Mouse (Mus musculus): ENCODE measurements around the gene Hist1h2ae. TPM values are rescaled to one million over a fixed set of nuclear protein-coding genes. Genes with fewer than 3 reads are reported as not detected.

The Hist1h2ae gene
- polyA plus RNA-seq, 2 experiments, result 10.8 to 151 TPM

GRCm38 (mm10) chr13:23524654-23525053 lies 46.4 kb downstream of the Hist1h2ae start:
- TF ChIP-seq CTCF (IDR thresholded peaks at IDR 0.05; ENCODE audit: low read depth) (peak; percentile 94), EP300 (IDR thresholded peaks at IDR 0.05; ENCODE audit: low read depth) (no peak)
- 9% methylated on average over 5 of the region's 5 CpGs for WGBS (ENCODE audit: insufficient replicate concordance)
- ATAC-seq (ENCODE audit: insufficient read depth), result no peak
- H3K36me3 ChIP-seq (replicated peaks; ENCODE audit: control insufficient read depth, insufficient read depth, low read depth), result no peaks in the 10 kb centered on the region
- no peaks in the 10 kb centered on the region for H3K9me3 ChIP-seq (ENCODE audit: control insufficient read depth, low read length)
- H3K9ac ChIP-seq (replicated peaks), result no peak overlapping the region
- H3K4me3 ChIP-seq (ENCODE audit: insufficient read depth in 1 of 2, low read depth in 2 of 2, low read length in 2 of 2), result no peak overlapping the region
- H3K27me3 ChIP-seq (ENCODE audit: control insufficient read depth, insufficient read depth, low read length), result no peaks in the 10 kb centered on the region
- peak overlapping the region; percentile 26 for H3K4me2 ChIP-seq (ENCODE audit: low read depth)
- DNase-seq (ENCODE audit: low read depth in 3 of 3, low spot score in 3 of 3), result peak; percentile 73 to 77 (median 76)
- H3K27ac ChIP-seq, result no peak overlapping the region
- peaks cover 12 to 23% of the 10 kb centered on the region in 2 experiments for H3K4me1 ChIP-seq (replicated peaks; ENCODE audit: control insufficient read depth in 2 of 2, insufficient read depth in 2 of 2, low read length in 1 of 2)

DNA sequence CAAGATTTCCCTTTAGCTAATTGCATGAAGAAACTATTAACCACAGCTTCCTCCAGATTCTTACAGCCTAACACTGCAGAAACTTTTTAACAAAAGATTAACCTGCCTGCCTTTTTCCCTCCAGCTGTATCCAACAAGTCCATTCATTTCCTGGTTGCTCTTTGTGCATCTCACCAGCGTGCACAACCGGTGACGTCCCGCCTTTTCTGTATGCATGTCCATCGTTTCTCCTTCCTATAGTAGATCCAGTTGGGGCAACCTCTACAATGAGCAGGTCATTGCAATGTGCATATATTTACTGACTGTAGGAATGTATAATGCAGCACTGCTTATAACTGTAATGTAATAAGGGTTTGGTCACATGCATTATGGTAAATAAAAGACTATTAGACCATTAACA lies 47.0 kb downstream of the Hist1h2ae start:
- H3K4me2 ChIP-seq (ENCODE audit: low read depth), result no peak overlapping the region
- no peaks in the 10 kb centered on the region for H3K36me3 ChIP-seq (replicated peaks; ENCODE audit: control insufficient read depth, insufficient read depth, low read depth)
- H3K27ac ChIP-seq, result no peak overlapping the region
- no peaks in the 10 kb centered on the region for H3K9me3 ChIP-seq (ENCODE audit: control insufficient read depth, low read length)
- peaks cover 12 to 24% of the 10 kb centered on the region in 2 experiments for H3K4me1 ChIP-seq (replicated peaks; ENCODE audit: control insufficient read depth in 2 of 2, insufficient read depth in 2 of 2, low read length in 1 of 2)
- no peak for DNase-seq (ENCODE audit: low read depth in 3 of 3, low spot score in 3 of 3)
- H3K4me3 ChIP-seq (ENCODE audit: insufficient read depth in 1 of 2, low read depth in 2 of 2, low read length in 2 of 2), result no peak overlapping the region
- no peaks in the 10 kb centered on the region for H3K27me3 ChIP-seq (ENCODE audit: control insufficient read depth, insufficient read depth, low read length)
- H3K9ac ChIP-seq (replicated peaks), result no peak overlapping the region
- TF ChIP-seq EP300 (IDR thresholded peaks at IDR 0.05; ENCODE audit: low read depth) (no peak), CTCF (IDR thresholded peaks at IDR 0.05; ENCODE audit: low read depth) (no peak)
- WGBS (ENCODE audit: insufficient replicate concordance), result 30% methylated on average over 5 of the region's 5 CpGs
- ATAC-seq (ENCODE audit: insufficient read depth), result no peak

- WGBS (ENCODE audit: insufficient replicate concordance), result under 1% methylated on average over 14 of the region's 14 CpGs
Observed at GRCm38 (mm10) chr13:23521703-23522102, 49.3 kb downstream of the Hist1h2ae start.

More at GRCm38 (mm10) chr13:23521703-23522102, 49.3 kb downstream of the Hist1h2ae start:
- Histone ChIP-seq H3K4me2 (ENCODE audit: low read depth) (peak overlapping the region; percentile 71), H3K36me3 (replicated peaks; ENCODE audit: control insufficient read depth, insufficient read depth, low read depth) (no peaks in the 10 kb centered on the region), H3K27ac (no peak overlapping the region), H3K9me3 (ENCODE audit: control insufficient read depth, low read length) (no peaks in the 10 kb centered on the region), H3K27me3 (ENCODE audit: control insufficient read depth, insufficient read depth, low read length) (no peaks in the 10 kb centered on the region), H3K9ac (replicated peaks) (peak overlapping the region; percentile 13; the same call in 1 of the 2 replicates), H3K4me3 (ENCODE audit: insufficient read depth in 1 of 2, low read depth in 2 of 2, low read length in 2 of 2) (peak overlapping the region in 1 of 2 experiments; percentile 39; a peak in 2 of 4 replicates), H3K4me1 (replicated peaks; ENCODE audit: control insufficient read depth in 2 of 2, insufficient read depth in 2 of 2, low read length in 1 of 2) (peaks cover 12 to 27% of the 10 kb centered on the region in 2 experiments)
- peak in 2 of 3 experiments; percentile 69 to 70 for DNase-seq (ENCODE audit: low read depth in 3 of 3, low spot score in 3 of 3)
- TF ChIP-seq EP300 (IDR thresholded peaks at IDR 0.05; ENCODE audit: low read depth), result no peak
- TF ChIP-seq CTCF (IDR thresholded peaks at IDR 0.05; ENCODE audit: low read depth), result no peak
- ATAC-seq (ENCODE audit: insufficient read depth), result peak; percentile 34; the same call in 1 of the 2 replicates

Small RNA genes within 50 kb of the gene (microRNA-seq; reads per million reads assigned to microRNA genes)
- gene Gm44297, result not detected
- gene Gm44359, result not detected
- not detected for gene Gm44394

Other genes starting within 250 kb of the Hist1h2ae start
Only the 30 nearest of the 35 such genes appear.
- gene Abt1, start 147.4 kb downstream of the Hist1h2ae start, polyA plus RNA-seq (2012; rRNA removed), result 2.4 and 4.0 TPM in 2 replicates
- 5.2 and 5.3 TPM in 2 replicates for gene Abt1, start 147.4 kb downstream of the Hist1h2ae start, polyA plus RNA-seq (2014; fragmentation: Nextera tagmentation; extraction: Ambion mirVana)
- gene Btn1a1, start 105.3 kb downstream of the Hist1h2ae start, polyA plus RNA-seq (2012; rRNA removed), result 1.5 and 2.1 TPM in 2 replicates
- gene Btn1a1, start 105.3 kb downstream of the Hist1h2ae start, polyA plus RNA-seq (2014; fragmentation: Nextera tagmentation; extraction: Ambion mirVana), result 1.5 and 1.8 TPM in 2 replicates
- gene Btn2a2, start 82.4 kb downstream of the Hist1h2ae start, polyA plus RNA-seq (2012; rRNA removed), result 0.01 TPM in 1 of 2 replicates, not detected in the other
- not detected in 2 replicates for gene Btn2a2, start 82.4 kb downstream of the Hist1h2ae start, polyA plus RNA-seq (2014; fragmentation: Nextera tagmentation; extraction: Ambion mirVana)
- gene Hist1h4h, start 40.2 kb downstream of the Hist1h2ae start, polyA plus RNA-seq (2012; rRNA removed), result 8.6 and 24.1 TPM in 2 replicates
- 5.3 and 6.1 TPM in 2 replicates for gene Hist1h4h, start 40.2 kb downstream of the Hist1h2ae start, polyA plus RNA-seq (2014; fragmentation: Nextera tagmentation; extraction: Ambion mirVana)
- gene Hist1h2af, start 37.3 kb downstream of the Hist1h2ae start, polyA plus RNA-seq (2012; rRNA removed), result 375 and 609 TPM in 2 replicates
- gene Hist1h2af, start 37.3 kb downstream of the Hist1h2ae start, polyA plus RNA-seq (2014; fragmentation: Nextera tagmentation; extraction: Ambion mirVana), result 14.2 and 17.4 TPM in 2 replicates
- 48.1 and 52.5 TPM in 2 replicates for gene Hist1h3g, start 35.8 kb downstream of the Hist1h2ae start, polyA plus RNA-seq (2012; rRNA removed)
- 8.6 and 9.6 TPM in 2 replicates for gene Hist1h3g, start 35.8 kb downstream of the Hist1h2ae start, polyA plus RNA-seq (2014; fragmentation: Nextera tagmentation; extraction: Ambion mirVana)
- 6.7 and 8.7 TPM in 2 replicates for gene Hist1h2bh, start 27.8 kb downstream of the Hist1h2ae start, polyA plus RNA-seq (2012; rRNA removed)
- 1.2 and 1.4 TPM in 2 replicates for gene Hist1h2bh, start 27.8 kb downstream of the Hist1h2ae start, polyA plus RNA-seq (2014; fragmentation: Nextera tagmentation; extraction: Ambion mirVana)
- 5.1 and 13.6 TPM in 2 replicates for gene Hist1h3f, start 27.2 kb downstream of the Hist1h2ae start, polyA plus RNA-seq (2012; rRNA removed)
- gene Hist1h3f, start 27.2 kb downstream of the Hist1h2ae start, polyA plus RNA-seq (2014; fragmentation: Nextera tagmentation; extraction: Ambion mirVana), result 1.00 and 1.1 TPM in 2 replicates
- 4.9 and 17.8 TPM in 2 replicates for gene Hist1h4f, start 19.6 kb downstream of the Hist1h2ae start, polyA plus RNA-seq (2012; rRNA removed)
- 0.75 and 1.6 TPM in 2 replicates for gene Hist1h4f, start 19.6 kb downstream of the Hist1h2ae start, polyA plus RNA-seq (2014; fragmentation: Nextera tagmentation; extraction: Ambion mirVana)
- gene Hist1h1d, start 18.0 kb downstream of the Hist1h2ae start, polyA plus RNA-seq (2012; rRNA removed), result 0.54 and 0.70 TPM in 2 replicates
- gene Hist1h1d, start 18.0 kb downstream of the Hist1h2ae start, polyA plus RNA-seq (2014; fragmentation: Nextera tagmentation; extraction: Ambion mirVana), result 1.2 and 1.6 TPM in 2 replicates
- gene Hist1h3e, start 8.9 kb downstream of the Hist1h2ae start, polyA plus RNA-seq (2012; rRNA removed), result 25.4 and 53.3 TPM in 2 replicates
- gene Hist1h3e, start 8.9 kb downstream of the Hist1h2ae start, polyA plus RNA-seq (2014; fragmentation: Nextera tagmentation; extraction: Ambion mirVana), result 3.9 and 5.1 TPM in 2 replicates
- 42.1 and 55.9 TPM in 2 replicates for gene Hist1h2bg, start 176 bp upstream of the Hist1h2ae start, polyA plus RNA-seq (2012; rRNA removed)
- gene Hist1h2bg, start 176 bp upstream of the Hist1h2ae start, polyA plus RNA-seq (2014; fragmentation: Nextera tagmentation; extraction: Ambion mirVana), result 6.9 and 10.2 TPM in 2 replicates
- 15.9 and 35.2 TPM in 2 replicates for gene Hist1h2bf, start 3.0 kb upstream of the Hist1h2ae start, polyA plus RNA-seq (2012; rRNA removed)
- gene Hist1h2bf, start 3.0 kb upstream of the Hist1h2ae start, polyA plus RNA-seq (2014; fragmentation: Nextera tagmentation; extraction: Ambion mirVana), result 3.4 and 4.4 TPM in 2 replicates
- 10.4 and 25.5 TPM in 2 replicates for gene Hist1h2ad, start 3.2 kb upstream of the Hist1h2ae start, polyA plus RNA-seq (2012; rRNA removed)
- 4.7 and 5.1 TPM in 2 replicates for gene Hist1h2ad, start 3.2 kb upstream of the Hist1h2ae start, polyA plus RNA-seq (2014; fragmentation: Nextera tagmentation; extraction: Ambion mirVana)
- 20.4 and 27.3 TPM in 2 replicates for gene Hist1h3d, start 4.5 kb upstream of the Hist1h2ae start, polyA plus RNA-seq (2012; rRNA removed)
- gene Hist1h3d, start 4.5 kb upstream of the Hist1h2ae start, polyA plus RNA-seq (2014; fragmentation: Nextera tagmentation; extraction: Ambion mirVana), result 7.1 and 7.2 TPM in 2 replicates
- 8.6 and 12.8 TPM in 2 replicates for gene Hist1h4d, start 10.4 kb upstream of the Hist1h2ae start, polyA plus RNA-seq (2012; rRNA removed)
- gene Hist1h4d, start 10.4 kb upstream of the Hist1h2ae start, polyA plus RNA-seq (2014; fragmentation: Nextera tagmentation; extraction: Ambion mirVana), result 152 and 155 TPM in 2 replicates
- 2.8 and 3.3 TPM in 2 replicates for gene Hist1h2be, start 49.9 kb upstream of the Hist1h2ae start, polyA plus RNA-seq (2012; rRNA removed)
- gene Hist1h2be, start 49.9 kb upstream of the Hist1h2ae start, polyA plus RNA-seq (2014; fragmentation: Nextera tagmentation; extraction: Ambion mirVana), result 0.95 and 1.3 TPM in 2 replicates
- 6.3 and 8.0 TPM in 2 replicates for gene Hist1h1e, start 51.3 kb upstream of the Hist1h2ae start, polyA plus RNA-seq (2012; rRNA removed)
- 23.1 and 24.4 TPM in 2 replicates for gene Hist1h1e, start 51.3 kb upstream of the Hist1h2ae start, polyA plus RNA-seq (2014; fragmentation: Nextera tagmentation; extraction: Ambion mirVana)
- gene Hist1h2ac, start 112.7 kb upstream of the Hist1h2ae start, polyA plus RNA-seq (2012; rRNA removed), result 1.5 and 1.8 TPM in 2 replicates
- gene Hist1h2ac, start 112.7 kb upstream of the Hist1h2ae start, polyA plus RNA-seq (2014; fragmentation: Nextera tagmentation; extraction: Ambion mirVana), result 1.1 and 1.3 TPM in 2 replicates
- 67.1 and 79.7 TPM in 2 replicates for gene Hist1h2bc, start 113.0 kb upstream of the Hist1h2ae start, polyA plus RNA-seq (2012; rRNA removed)
- 104 and 106 TPM in 2 replicates for gene Hist1h2bc, start 113.0 kb upstream of the Hist1h2ae start, polyA plus RNA-seq (2014; fragmentation: Nextera tagmentation; extraction: Ambion mirVana)
- 0.13 TPM in 1 of 2 replicates, not detected in the other for gene Hist1h1t, start 124.6 kb upstream of the Hist1h2ae start, polyA plus RNA-seq (2012; rRNA removed)
- not detected in 2 replicates for gene Hist1h1t, start 124.6 kb upstream of the Hist1h2ae start, polyA plus RNA-seq (2014; fragmentation: Nextera tagmentation; extraction: Ambion mirVana)
- 3.5 and 6.2 TPM in 2 replicates for gene Hist1h4c, start 127.2 kb upstream of the Hist1h2ae start, polyA plus RNA-seq (2012; rRNA removed)
- 8.5 and 10.1 TPM in 2 replicates for gene Hist1h4c, start 127.2 kb upstream of the Hist1h2ae start, polyA plus RNA-seq (2014; fragmentation: Nextera tagmentation; extraction: Ambion mirVana)
- gene Hfe, start 139.6 kb upstream of the Hist1h2ae start, polyA plus RNA-seq (2012; rRNA removed), result 2.8 and 3.4 TPM in 2 replicates
- gene Hfe, start 139.6 kb upstream of the Hist1h2ae start, polyA plus RNA-seq (2014; fragmentation: Nextera tagmentation; extraction: Ambion mirVana), result 10.8 and 12.2 TPM in 2 replicates
- gene Hist1h1c, start 167.6 kb upstream of the Hist1h2ae start, polyA plus RNA-seq (2012; rRNA removed), result 37.4 and 46.8 TPM in 2 replicates
- gene Hist1h1c, start 167.6 kb upstream of the Hist1h2ae start, polyA plus RNA-seq (2014; fragmentation: Nextera tagmentation; extraction: Ambion mirVana), result 72.5 and 86.6 TPM in 2 replicates
- gene Hist1h3c, start 174.4 kb upstream of the Hist1h2ae start, polyA plus RNA-seq (2012; rRNA removed), result 48.5 and 88.2 TPM in 2 replicates
- gene Hist1h3c, start 174.4 kb upstream of the Hist1h2ae start, polyA plus RNA-seq (2014; fragmentation: Nextera tagmentation; extraction: Ambion mirVana), result 3.6 and 5.7 TPM in 2 replicates
- gene Hist1h2bb, start 175.5 kb upstream of the Hist1h2ae start, polyA plus RNA-seq (2012; rRNA removed), result 20.0 and 34.0 TPM in 2 replicates
- gene Hist1h2bb, start 175.5 kb upstream of the Hist1h2ae start, polyA plus RNA-seq (2014; fragmentation: Nextera tagmentation; extraction: Ambion mirVana), result 2.6 and 3.5 TPM in 2 replicates
- 45.2 and 45.3 TPM in 2 replicates for gene Hist1h2ab, start 179.9 kb upstream of the Hist1h2ae start, polyA plus RNA-seq (2012; rRNA removed)
- gene Hist1h2ab, start 179.9 kb upstream of the Hist1h2ae start, polyA plus RNA-seq (2014; fragmentation: Nextera tagmentation; extraction: Ambion mirVana), result 70.4 and 74.8 TPM in 2 replicates
- gene Hist1h3b, start 181.0 kb upstream of the Hist1h2ae start, polyA plus RNA-seq (2012; rRNA removed), result 40.0 and 45.7 TPM in 2 replicates
- 8.9 and 11.4 TPM in 2 replicates for gene Hist1h3b, start 181.0 kb upstream of the Hist1h2ae start, polyA plus RNA-seq (2014; fragmentation: Nextera tagmentation; extraction: Ambion mirVana)
- gene Hist1h4b, start 185.8 kb upstream of the Hist1h2ae start, polyA plus RNA-seq (2012; rRNA removed), result 9.2 and 21.6 TPM in 2 replicates
- 4.5 and 5.1 TPM in 2 replicates for gene Hist1h4b, start 185.8 kb upstream of the Hist1h2ae start, polyA plus RNA-seq (2014; fragmentation: Nextera tagmentation; extraction: Ambion mirVana)
- 4.3 and 11.8 TPM in 2 replicates for gene Hist1h4a, start 190.0 kb upstream of the Hist1h2ae start, polyA plus RNA-seq (2012; rRNA removed)
- 0.57 and 0.78 TPM in 2 replicates for gene Hist1h4a, start 190.0 kb upstream of the Hist1h2ae start, polyA plus RNA-seq (2014; fragmentation: Nextera tagmentation; extraction: Ambion mirVana)

All from liver, embryonic 14.5 days (tissue).